Mouse (Mus musculus) v-Abl transformed pro-B cells (cell line): ENCODE measurements around the gene Aff3.

ENCODE experiments used
- in situ Hi-C, 2 experiments: fragments of 400-800 bp; cut with MboI; formaldehyde crosslinking; loops; one replicate each; pipeline ENCODE4 v1.15.1; 2025; ENCODE audit not compliant: unreplicated experiment in 2 of 2

The Aff3 gene

DNA sequence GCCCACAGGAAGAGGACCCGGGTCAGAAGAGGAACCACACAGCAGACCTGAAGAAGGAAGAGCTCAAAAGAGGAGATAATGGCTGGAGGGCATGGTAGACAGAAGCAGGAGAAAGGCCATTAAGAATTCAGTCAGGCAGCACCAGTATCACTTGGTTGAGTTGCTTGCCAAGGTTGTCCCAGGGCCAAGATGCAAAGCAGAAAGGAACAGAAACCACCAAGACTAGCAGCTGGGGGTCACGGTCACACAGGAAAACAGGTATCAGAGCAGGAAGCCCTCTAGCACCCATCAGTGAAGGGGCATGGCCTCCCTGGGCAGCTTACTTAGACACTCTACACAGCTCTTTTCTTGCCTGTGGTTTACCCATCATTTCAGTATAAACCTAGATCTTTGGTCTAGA is 525.4 kb downstream of the Aff3 start:
- in situ Hi-C loops: loop anchor here in 1 of 2 experiments (10.0 kb wide), 2 partner anchors 145 to 465 kb away; partner anchors contain the start of genes Eif5b and Txndc9

DNA sequence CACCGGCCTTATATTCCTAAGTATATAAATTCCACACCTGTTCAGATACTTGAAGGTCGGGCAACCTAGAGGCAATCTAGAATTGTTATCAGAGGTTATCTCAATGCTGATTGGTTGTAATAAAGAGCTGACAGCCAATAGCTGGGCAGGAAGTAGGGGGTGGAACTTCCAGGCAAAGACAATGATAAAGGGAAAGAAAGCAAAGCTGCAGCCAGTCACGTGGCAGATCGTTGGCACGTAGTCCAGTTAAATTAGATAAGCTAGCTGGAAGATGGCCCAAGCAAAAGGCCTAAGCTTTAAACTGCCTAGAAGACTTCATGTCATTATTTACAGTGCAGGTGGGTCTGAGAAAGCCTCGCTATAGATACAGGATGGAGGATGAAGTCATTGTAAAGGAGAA is 531.8 kb downstream of the Aff3 start:
- in situ Hi-C loops: loop anchor here in 1 of 2 experiments (10.0 kb wide), 2 partner anchors 138 to 458 kb away; partner anchors contain the start of genes Eif5b and Txndc9

DNA sequence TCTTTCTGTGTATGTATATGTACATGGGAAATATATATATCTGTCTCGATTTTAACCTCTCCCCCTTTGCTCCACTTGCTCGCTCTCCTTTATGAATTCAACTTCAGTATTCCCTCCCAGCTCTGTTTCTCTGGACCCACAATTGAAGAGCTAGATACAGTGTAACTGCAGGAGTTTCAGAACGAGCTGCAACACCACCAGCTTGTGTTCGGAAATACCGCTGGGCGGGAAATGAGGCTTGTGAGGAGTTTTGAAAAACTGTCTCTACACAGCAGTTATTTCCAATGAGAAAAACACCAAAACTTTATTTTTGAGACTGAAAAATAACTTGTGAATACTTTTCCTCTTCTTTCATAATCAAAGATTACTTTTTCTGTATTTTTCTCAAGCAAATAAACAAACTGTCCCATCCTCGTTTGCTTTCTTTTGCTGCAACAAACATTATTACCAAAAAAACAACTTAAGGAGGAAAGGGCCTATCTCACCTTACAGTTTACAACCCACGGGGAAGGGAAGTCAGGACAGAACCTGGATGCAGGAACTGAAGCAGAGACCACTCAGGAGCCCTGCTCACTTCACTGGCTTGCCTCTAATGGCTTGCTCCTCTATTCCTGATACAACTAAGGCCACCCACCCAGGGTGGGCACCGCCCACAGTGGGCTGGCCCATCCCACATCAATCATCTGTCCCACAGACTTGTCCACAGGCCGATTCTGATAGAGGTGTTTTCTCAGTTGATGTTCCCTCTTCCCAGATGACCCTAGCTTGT is 533.9 kb downstream of the Aff3 start:
- in situ Hi-C loops: loop anchor here in 1 of 2 experiments (10.0 kb wide), 2 partner anchors 136 to 456 kb away; partner anchors contain the start of genes Eif5b and Txndc9

DNA sequence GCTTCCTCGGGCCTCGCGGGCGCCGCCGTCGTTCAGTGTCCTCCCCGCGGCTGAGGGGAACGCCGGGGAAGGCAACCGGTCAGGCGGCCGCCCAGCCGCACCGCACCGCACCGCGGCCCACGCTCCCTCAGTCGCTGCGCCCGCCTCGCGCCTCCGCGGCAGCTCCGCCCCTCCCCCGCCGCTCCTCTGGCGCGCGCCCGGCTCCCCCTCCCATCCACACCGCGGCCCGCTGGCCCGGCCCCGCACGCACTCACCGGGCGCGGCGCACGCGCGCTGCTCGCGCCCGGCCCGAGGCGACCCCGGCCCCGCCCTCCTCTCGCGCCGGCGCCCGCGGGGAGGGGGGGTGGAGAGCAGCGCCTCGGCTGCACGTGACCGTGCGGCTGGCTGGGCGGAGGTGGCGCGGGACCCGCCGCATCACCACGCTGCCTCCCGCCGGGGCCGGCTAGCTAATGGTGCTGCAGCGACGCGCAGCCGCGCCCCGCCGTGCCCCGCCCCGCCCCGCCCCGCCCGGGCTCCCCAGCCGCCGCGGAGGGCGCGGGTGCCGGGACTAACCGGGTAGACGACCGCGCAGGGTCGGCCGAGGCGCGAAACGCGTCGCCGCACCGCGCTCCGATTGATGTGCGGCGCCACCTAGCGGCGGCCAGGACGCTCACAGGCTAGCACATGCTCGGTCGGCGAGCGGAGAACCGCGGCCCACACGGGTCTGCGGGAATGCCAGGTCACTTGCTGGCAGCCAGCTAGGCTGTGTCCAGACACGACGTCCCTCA is 535.1 kb downstream of the Aff3 start, which contains the start of gene Rev1:
Gene Rev1 (minus strand): TSS at position 301 of the 767 bp plus-strand sequence.
- in situ Hi-C loops: loop anchor here (5.0 to 10.0 kb wide), 4 partner anchors 65 to 455 kb away; partner anchors contain the start of genes Eif5b (in 1 of the 2) and Txndc9 (in 1 of the 2)

DNA sequence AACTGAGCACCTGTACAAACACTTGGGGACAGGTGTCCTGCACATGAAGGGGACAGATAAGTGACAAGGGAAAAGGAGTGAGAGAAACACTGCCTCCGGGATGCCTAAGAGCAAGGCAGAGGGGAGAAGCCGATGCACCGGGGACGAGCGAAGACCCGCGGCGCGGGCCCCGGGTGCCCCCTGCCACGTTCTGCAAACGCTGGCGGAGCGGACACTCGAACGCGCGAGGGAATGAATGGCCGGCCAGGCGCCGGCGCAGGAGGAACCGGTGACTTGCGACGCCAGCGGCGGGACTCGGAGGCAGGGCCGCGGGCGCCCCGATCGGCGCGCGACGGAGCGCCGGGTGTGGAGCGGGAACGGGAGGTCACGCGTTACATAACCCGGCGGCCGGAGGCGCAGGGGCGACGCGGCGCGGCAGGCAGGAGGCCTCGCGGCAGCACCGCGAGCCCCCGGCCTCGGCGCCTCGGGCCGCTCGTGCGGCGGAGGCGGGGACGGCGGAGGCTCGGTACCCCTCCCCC is 535.8 kb downstream of the Aff3 start:
- in situ Hi-C loops: loop anchor here (5.0 to 10.0 kb wide), 2 partner anchors 64 to 127 kb away; no protein-coding TSS in a partner anchor
